Mouse (Mus musculus) megakaryocyte-erythroid progenitor cell, adult 5 weeks (primary cell): ENCODE data around the gene Cep290. TPM values are rescaled to one million over a fixed set of nuclear protein-coding genes. Genes with fewer than 3 reads are reported as not detected.

Experiments
- polyA plus RNA-seq: library from polyadenylated mRNA; stranded (reverse); fragments of >175 nt; gene quantifications from 2 replicates; pipeline ENCODE4 v1.2.3, GENCODE M21; 2012

Cep290 gene
- 0.43 and 1.1 TPM in 2 replicates for polyA plus RNA-seq

GRCm38 (mm10) chr10:100487097-100487978, at the start of gene Cep290, which contains the start of gene Tmtc3:
Cep290 (plus strand) TSS chr10:100487558.
Tmtc3 (minus strand) TSS chr10:100487350.

GRCm38 (mm10) chr10:100590323-100590722, 103.0 kb downstream of the Cep290 start, which contains the start of the genes 4930430F08Rik and 1700017N19Rik:
4930430F08Rik (minus strand) TSS chr10:100590423.
1700017N19Rik (plus strand) TSS chr10:100590484.

Other genes with a start within 250 kb of the Cep290 start
- not detected in 2 replicates for gene Gm4301, start 151.9 kb upstream of the Cep290 start, polyA plus RNA-seq
- not detected in 2 replicates for gene Gm4302, start 146.7 kb upstream of the Cep290 start, polyA plus RNA-seq
- gene Gm4303, start 141.6 kb upstream of the Cep290 start, polyA plus RNA-seq, result not detected in 2 replicates
- not detected in 2 replicates for gene Gm4305, start 136.5 kb upstream of the Cep290 start, polyA plus RNA-seq
- gene Gm4307, start 126.2 kb upstream of the Cep290 start, polyA plus RNA-seq, result not detected in 2 replicates
- not detected in 2 replicates for gene Gm4312, start 105.0 kb upstream of the Cep290 start, polyA plus RNA-seq
- gene Tmtc3, start 208 bp upstream of the Cep290 start, polyA plus RNA-seq, result 3.2 and 4.2 TPM in 2 replicates
- gene 4930430F08Rik, start 102.9 kb downstream of the Cep290 start, polyA plus RNA-seq, result 2.0 and 3.2 TPM in 2 replicates
- gene 1700017N19Rik, start 102.9 kb downstream of the Cep290 start, polyA plus RNA-seq, result not detected in 2 replicates